Mouse (Mus musculus) forebrain, embryonic 16.5 days (tissue): ENCODE measurements around the gene Samhd1. TPM values are rescaled to one million over a fixed set of nuclear protein-coding genes. Genes with fewer than 3 reads are reported as not detected.

Source experiments
- ATAC-seq: fragments of 200-750 bp; cut with Nextera tagmentation; 2 replicates; pipeline ENCODE4 v1.8.0; 2017; ENCODE audit warnings: mild to moderate bottlenecking, moderate library complexity
- H3K27ac ChIP-seq: fragments of 300-500 bp; sonication (generic); 2 replicates; pipeline ENCODE4 v1.5.1; 2014; ENCODE audit warnings: low read length, control low read depth
- H3K27me3 ChIP-seq: fragments of 300-500 bp; sonication (generic); replicated peaks from 2 replicates; pipeline ENCODE4 v1.6.1; 2014; ENCODE audit warnings: low read length; ENCODE audit not compliant: control insufficient read depth, insufficient read depth
- H3K36me3 ChIP-seq: fragments of 300-500 bp; sonication (generic); 2 replicates; pipeline ENCODE4 v1.6.1; 2014; ENCODE audit not compliant: control insufficient read depth, insufficient read depth
- H3K4me1 ChIP-seq: fragments of 300-500 bp; sonication (generic); replicated peaks from 2 replicates; pipeline ENCODE4 v1.6.1; 2014; ENCODE audit warnings: low read length; ENCODE audit not compliant: control insufficient read depth, insufficient read depth
- H3K4me2 ChIP-seq: fragments of 300-500 bp; sonication (generic); 2 replicates; pipeline ENCODE4 v1.6.1; 2014; ENCODE audit warnings: mild to moderate bottlenecking, low read length, control low read depth
- H3K4me3 ChIP-seq: fragments of 300-500 bp; sonication (generic); replicated peaks from 2 replicates; pipeline ENCODE4 v1.5.1; 2014; ENCODE audit warnings: mild to moderate bottlenecking, low read length, control low read depth
- H3K9ac ChIP-seq: fragments of 300-500 bp; sonication (generic); replicated peaks from 2 replicates; pipeline ENCODE4 v1.6.1; 2014; ENCODE audit warnings: low read depth, low read length, control low read depth
- H3K9me3 ChIP-seq: fragments of 300-500 bp; sonication (generic); 2 replicates; pipeline ENCODE4 v1.6.1; 2016; ENCODE audit warnings: low read length; ENCODE audit not compliant: control insufficient read depth
- WGBS: fragments of 180-500 bp; shearing (Covaris S2); extraction: QIAGEN DNeasy Blood & Tissue Kit; methylation state at CpG from one replicate; pipeline ENCODE4 v1.1.7; 2014; 5-methylcytosine and 5-hydroxymethylcytosine counted together
- polyA plus RNA-seq: library from polyadenylated mRNA; unstranded; fragments of >200 nt; fragmentation: Nextera tagmentation; extraction: Ambion mirVana; gene quantifications from 2 replicates; pipeline ENCODE4 v1.2.1, GENCODE M21; 2015

Gene Samhd1
- polyA plus RNA-seq, 1 experiment from 2014 or later, result 10.2 TPM

- no peaks in the 10 kb centered on the region for H3K36me3 ChIP-seq
- no peaks in the 10 kb centered on the region for H3K9me3 ChIP-seq
- no peak overlapping the region for H3K9ac ChIP-seq
- H3K4me3 ChIP-seq, result no peak overlapping the region
- WGBS, result 90% methylated on average over 7 of the region's 7 CpGs
- no peak overlapping the region for H3K27ac ChIP-seq
- no peak for ATAC-seq
- no peak overlapping the region for H3K4me2 ChIP-seq
- no peaks in the 10 kb centered on the region for H3K27me3 ChIP-seq
- H3K4me1 ChIP-seq, result peaks cover 74% of the 10 kb centered on the region
Measured at GRCm38 (mm10) chr2:157066731-157067430, 68.2 kb downstream of the Samhd1 start.

DNA sequence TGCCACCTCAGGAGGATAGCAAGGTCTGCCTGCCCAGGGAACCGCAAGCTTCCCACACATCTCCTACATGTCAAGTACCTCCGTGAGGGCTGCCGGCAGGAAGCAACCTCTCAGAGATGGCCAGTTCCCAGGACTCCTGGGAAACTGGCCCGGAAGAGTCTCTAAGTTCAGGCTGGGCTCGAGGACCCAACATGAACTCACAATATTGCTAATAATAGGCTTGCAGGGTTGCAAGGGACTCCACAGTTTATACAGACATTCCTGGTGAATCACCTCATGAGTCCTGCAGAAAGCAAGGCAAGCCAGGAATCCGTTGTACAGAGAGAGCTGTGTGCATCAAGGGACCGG is 69.2 kb downstream of the Samhd1 start:
- WGBS, result 80% methylated on average over 7 of the region's 7 CpGs
- H3K4me1 ChIP-seq, result peaks cover 64% of the 10 kb centered on the region

GRCm38 (mm10) chr2:157064978-157065878 is 69.8 kb downstream of the Samhd1 start:
- Histone ChIP-seq H3K9ac (no peak overlapping the region), H3K36me3 (no peaks in the 10 kb centered on the region), H3K27ac (no peak overlapping the region), H3K27me3 (no peaks in the 10 kb centered on the region), H3K4me2 (no peak overlapping the region), H3K4me1 (peaks cover 58% of the 10 kb centered on the region), H3K4me3 (no peak overlapping the region), H3K9me3 (no peaks in the 10 kb centered on the region)
- 83% methylated on average over 14 of the region's 14 CpGs for WGBS
- no peak for ATAC-seq

More for the DNA sequence above, 69.2 kb downstream of the Samhd1 start:
- Histone ChIP-seq H3K9me3 (no peaks in the 10 kb centered on the region), H3K4me3 (no peak overlapping the region), H3K36me3 (no peaks in the 10 kb centered on the region), H3K27ac (no peak overlapping the region), H3K4me2 (no peak overlapping the region), H3K27me3 (no peaks in the 10 kb centered on the region), H3K9ac (no peak overlapping the region)
- ATAC-seq, result no peak

DNA sequence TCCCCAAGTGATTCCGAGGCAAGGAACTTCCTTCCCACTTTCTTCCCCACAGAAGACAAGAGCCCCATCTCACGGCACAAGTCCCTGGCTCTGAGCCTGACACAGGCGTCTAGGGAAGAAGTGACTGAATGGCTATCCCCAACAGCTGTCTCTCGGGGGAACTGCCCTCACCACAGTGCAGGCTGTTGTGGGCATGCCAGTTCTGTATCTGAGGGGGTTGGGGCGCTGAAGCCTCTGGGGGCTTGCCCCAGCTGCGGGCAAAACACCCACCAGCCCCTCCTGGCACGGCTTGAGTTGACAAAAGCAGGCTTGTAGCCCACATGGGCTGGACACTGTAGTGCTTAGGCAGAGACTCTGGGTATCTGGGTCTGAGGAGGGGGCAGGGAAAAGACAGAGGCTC is 70.9 kb downstream of the Samhd1 start:
- Histone ChIP-seq H3K9ac (0 out of 2 replicates have a peak overlapping the region, but pooled peaks have one; percentile 3), H3K27me3 (no peaks in the 10 kb centered on the region), H3K4me3 (no peak overlapping the region), H3K9me3 (no peaks in the 10 kb centered on the region), H3K27ac (peak overlapping the region; percentile 13; the same call in 1 of the 2 replicates), H3K4me2 (no peak overlapping the region), H3K36me3 (peaks cover 8% of the 10 kb centered on the region), H3K4me1 (peaks cover 51% of the 10 kb centered on the region)
- ATAC-seq, result peak; percentile 23
- WGBS, result 35% methylated on average over 7 of the region's 7 CpGs

GRCm38 (mm10) chr2:157063241-157063700 is 71.8 kb downstream of the Samhd1 start:
- Histone ChIP-seq H3K27ac (peak overlapping the region; percentile 41; the same call in 1 of the 2 replicates), H3K27me3 (no peaks in the 10 kb centered on the region), H3K4me1 (peaks cover 53% of the 10 kb centered on the region), H3K36me3 (peaks cover 8% of the 10 kb centered on the region), H3K4me2 (no peak overlapping the region), H3K4me3 (no peak overlapping the region), H3K9me3 (no peaks in the 10 kb centered on the region), H3K9ac (no peak overlapping the region)
- peak; percentile 5; the same call in 1 of the 2 replicates for ATAC-seq
- 56% methylated on average over 4 of the region's 4 CpGs for WGBS

GRCm38 (mm10) chr2:157060557-157061305 is 74.3 kb downstream of the Samhd1 start:
- Histone ChIP-seq H3K9ac (no peak overlapping the region), H3K4me3 (no peak overlapping the region), H3K9me3 (no peaks in the 10 kb centered on the region), H3K27ac (no peak overlapping the region), H3K36me3 (peaks cover 12% of the 10 kb centered on the region), H3K4me1 (peaks cover 56% of the 10 kb centered on the region), H3K27me3 (no peaks in the 10 kb centered on the region), H3K4me2 (no peak overlapping the region)
- WGBS, result 91% methylated on average over 11 of the region's 11 CpGs
- ATAC-seq, result no peak

- Histone ChIP-seq H3K4me1 (peaks cover 54% of the 10 kb centered on the region), H3K9me3 (no peaks in the 10 kb centered on the region), H3K27ac (no peak overlapping the region), H3K4me3 (no peak overlapping the region), H3K4me2 (no peak overlapping the region), H3K36me3 (peaks cover 12% of the 10 kb centered on the region), H3K9ac (no peak overlapping the region), H3K27me3 (no peaks in the 10 kb centered on the region)
- ATAC-seq, result no peak
- 96% methylated on average over 14 of the region's 14 CpGs for WGBS
Measured at GRCm38 (mm10) chr2:157060037-157060436, 75.0 kb downstream of the Samhd1 start.

- Histone ChIP-seq H3K27me3 (no peaks in the 10 kb centered on the region), H3K9me3 (no peaks in the 10 kb centered on the region), H3K4me3 (no peak overlapping the region), H3K36me3 (peaks cover 12% of the 10 kb centered on the region), H3K9ac (no peak overlapping the region), H3K4me1 (peaks cover 51% of the 10 kb centered on the region), H3K27ac (peak overlapping the region; percentile 91), H3K4me2 (no peak overlapping the region)
- no peak for ATAC-seq
- 48% methylated on average over 8 of the region's 8 CpGs for WGBS
Measured at GRCm38 (mm10) chr2:157059166-157059565, 75.9 kb downstream of the Samhd1 start.
